Mouse (Mus musculus): ENCODE results near the gene Igdcc4.
"Not testable (repeated sequence)": the region's sequence is repeated elsewhere in the genome, so short reads cannot be mapped to it uniquely, and the experiment has no call there.

Igdcc4 gene

GRCm38 (mm10) chr9:65100991-65101685, at the start of gene Igdcc4:
Igdcc4 (plus strand) TSS chr9:65101486.
- no peak for DNase-seq

DNA sequence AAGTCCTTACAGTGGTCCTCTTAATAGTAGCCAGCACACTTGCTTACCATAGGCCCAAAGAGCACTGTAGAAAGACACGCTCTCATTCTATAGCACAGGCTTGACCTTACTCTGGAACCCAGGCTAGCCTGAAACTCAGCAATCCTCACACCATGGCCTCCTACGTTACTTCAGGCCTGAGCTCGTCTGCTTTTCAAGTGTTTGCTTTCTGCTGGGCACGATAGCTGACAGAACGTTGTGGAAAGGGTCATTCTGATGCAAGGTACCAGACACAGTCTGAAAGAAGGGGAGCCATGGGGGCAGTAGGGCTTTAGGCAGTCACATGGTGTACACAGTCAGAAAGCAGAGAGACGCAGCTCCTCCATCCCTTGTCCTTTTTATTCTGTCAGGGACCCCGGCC, 37.0 kb upstream of the Igdcc4 start:
- no peak for DNase-seq

DNA sequence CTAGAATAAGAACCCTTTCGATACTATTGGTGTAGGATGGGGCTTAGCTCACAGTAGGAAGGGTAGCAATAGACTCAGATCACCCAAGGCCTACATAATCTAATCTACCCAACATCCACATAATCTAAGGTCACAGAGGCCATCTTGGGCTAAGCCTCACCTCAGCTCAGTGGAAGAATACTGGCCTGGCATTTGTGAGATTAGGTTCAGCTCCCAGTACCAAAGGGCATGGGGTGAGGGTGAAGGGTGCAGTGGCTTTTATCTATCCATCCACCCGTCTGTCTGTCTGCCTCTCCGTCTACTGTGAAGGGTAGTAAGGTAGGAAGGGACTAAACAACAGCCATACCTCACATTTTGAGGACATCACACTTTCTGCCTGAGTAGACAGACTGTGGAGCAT, 30.7 kb upstream of the Igdcc4 start:
- DNase-seq: no peak

DNA sequence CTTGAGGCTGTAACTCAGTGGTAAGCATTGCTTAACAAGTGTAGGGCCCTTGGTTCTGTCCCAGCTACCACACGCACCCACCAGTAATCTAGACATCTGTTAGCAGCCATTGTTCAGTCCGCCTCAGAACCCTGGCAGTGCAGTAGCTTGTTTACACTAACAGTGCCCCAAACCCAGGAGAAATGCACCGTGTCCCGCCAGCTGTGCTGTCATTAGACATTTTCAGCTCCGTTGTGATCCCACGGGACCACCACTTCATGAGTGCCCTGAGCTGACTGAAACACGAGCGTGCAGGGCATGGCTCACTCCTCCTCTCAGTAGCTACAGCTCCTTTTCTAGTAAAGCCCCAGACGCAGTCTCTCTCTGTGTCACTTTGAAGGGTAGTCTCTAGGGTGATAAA, 27.7 kb upstream of the Igdcc4 start:
- no peak for DNase-seq

DNA sequence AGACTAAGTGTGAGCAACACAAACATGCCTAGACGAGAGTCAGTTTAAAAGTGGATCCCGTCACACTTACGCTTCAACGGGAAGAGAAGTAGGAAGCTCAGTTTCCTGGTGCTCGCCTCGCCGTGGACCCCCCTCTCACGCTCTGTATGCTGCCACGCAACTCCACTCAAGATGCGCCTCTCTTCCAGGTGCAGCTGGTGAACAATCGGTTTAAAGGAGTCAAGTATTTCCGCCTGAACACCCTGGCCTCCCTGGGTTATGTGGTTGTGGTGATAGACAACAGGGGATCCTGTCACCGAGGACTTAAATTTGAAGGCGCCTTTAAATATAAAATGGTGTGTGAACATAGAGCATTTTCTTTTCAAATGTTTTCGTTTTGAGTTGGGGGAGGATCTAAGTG, 27.0 kb upstream of the Igdcc4 start:
- DNase-seq: peak; percentile 37

DNA sequence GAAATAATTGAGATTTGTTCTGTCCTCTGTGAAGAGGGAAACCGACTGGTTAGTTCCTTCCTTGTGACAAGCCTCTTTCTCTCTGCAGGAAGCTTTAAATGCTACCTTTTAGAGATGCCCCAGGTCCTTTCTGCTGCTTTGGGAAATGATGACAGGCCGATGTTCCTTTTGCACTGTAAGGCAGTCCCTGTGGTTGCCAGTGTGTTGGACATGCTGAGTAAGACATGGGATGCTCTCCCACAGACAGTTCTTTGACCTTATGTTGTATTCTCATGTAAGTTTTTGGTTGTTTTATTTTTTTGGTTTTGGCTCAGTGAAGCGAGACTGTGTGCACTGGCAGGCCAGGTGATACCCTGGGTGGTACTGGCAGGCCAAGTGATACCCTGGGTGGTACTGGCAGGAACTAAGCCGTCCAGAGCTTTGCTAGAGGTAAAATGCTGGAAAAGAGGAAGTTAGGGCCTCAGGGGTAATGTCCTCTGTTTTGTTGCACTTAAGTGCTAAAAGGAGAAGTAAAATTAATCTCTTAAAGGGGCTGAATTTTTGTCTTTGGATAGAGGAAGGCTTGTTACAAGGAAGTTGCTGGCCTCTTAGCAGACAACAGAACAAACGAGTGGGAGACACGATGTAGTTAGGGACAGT, 26.3 kb upstream of the Igdcc4 start:
- no peak for DNase-seq

DNA sequence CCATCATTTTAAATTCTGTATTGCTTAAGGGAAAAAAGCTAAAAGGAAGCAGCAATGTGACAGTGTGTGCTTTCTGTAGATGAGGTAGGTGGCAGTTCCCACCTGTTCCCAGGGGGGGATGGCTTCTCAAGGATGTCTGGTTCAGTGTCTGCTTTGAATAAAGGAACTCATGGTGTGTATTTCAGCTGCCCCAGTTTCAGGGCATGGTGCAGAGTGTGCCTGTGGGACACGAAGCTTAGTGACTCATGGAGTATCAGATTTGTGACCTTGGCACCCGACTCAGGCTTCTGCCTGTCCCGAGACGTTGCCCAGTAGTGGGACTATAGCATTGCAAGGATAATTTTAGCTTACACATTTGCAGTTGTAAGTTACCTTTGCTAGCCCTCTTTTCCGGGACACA, 23.8 kb upstream of the Igdcc4 start:
- no peak for DNase-seq

- DNase-seq: not testable (repeated sequence)
Observed at GRCm38 (mm10) chr9:65080141-65080540, 21.1 kb upstream of the Igdcc4 start.

DNA sequence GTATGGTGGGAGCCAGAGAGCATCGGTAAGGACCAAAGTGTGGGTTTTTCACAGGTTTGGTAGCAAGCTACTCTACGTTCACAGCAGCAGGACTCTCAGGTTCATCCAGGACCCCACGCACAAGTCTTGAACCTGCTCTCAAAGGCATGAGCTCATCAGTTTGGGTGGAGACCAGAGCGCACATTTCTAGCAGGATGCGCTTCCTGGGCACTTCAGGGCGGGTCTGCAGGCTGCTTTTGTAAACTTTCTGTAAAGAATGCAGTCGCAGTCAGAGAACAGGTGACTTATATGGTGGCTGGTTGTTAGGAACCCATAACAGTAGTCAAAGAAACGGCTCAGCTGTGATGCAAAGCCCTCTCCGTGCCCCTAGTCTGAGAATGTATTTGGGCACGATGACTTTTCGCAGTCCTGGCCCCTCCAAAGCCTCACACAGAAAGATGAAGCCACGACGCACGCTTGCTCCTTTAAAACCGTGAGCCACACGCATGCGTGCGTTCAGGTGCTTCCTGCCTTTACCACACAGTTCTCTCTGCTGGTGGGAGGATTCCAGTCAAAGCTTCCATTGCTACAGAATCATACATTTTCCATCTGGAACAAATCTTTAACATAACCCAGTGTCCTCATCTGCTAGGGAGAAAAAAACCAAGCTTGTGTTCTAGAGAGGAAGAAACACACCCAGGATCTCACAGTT, 18.1 kb upstream of the Igdcc4 start:
- no peak for DNase-seq

GRCm38 (mm10) chr9:65084198-65084807, 17.0 kb upstream of the Igdcc4 start:
- DNase-seq: no peak

DNA sequence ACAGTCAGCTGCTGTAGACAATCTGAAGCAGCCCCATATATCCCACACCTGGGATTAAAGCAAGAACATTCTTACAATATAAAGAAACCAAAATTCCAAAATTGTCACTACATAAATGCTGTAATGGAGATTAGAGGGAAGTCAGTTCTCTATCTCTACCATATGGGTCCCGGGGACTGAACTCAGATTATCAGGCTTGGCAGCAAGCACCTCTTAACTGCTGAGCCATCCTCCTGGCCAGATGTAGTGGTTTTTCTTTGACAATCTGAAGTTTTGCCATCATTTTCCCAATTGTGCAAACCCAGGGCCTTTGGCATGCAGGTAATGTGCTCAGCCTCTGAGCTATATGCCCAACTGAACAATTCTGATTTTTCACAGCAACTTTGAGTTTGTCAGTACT, 16.0 kb upstream of the Igdcc4 start:
- DNase-seq: no peak

GRCm38 (mm10) chr9:65086801-65087200, 14.5 kb upstream of the Igdcc4 start:
- DNase-seq: no peak

DNA sequence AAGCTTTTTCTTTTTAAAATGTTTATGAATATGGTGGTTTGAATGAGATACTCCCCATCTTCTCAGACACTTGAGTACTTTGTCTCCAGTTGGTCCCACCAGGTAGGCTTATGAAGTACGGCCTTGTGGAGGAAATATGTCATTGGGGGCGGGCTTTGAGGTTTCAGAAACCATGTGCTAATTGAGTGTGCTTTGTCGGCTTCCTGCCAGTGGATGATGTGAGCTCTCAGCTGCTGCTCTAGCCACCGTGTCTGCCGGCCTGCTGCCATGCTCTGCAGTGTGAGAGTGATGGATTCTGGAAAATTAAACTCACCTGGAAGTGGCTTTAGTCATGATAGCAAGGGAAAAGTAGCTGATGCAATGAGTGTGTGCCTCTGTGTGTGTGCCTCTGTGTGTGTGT, 13.8 kb upstream of the Igdcc4 start:
- peak; percentile 21 for DNase-seq

GRCm38 (mm10) chr9:65094237-65094636, 7.0 kb upstream of the Igdcc4 start:
- no peak for DNase-seq

DNA sequence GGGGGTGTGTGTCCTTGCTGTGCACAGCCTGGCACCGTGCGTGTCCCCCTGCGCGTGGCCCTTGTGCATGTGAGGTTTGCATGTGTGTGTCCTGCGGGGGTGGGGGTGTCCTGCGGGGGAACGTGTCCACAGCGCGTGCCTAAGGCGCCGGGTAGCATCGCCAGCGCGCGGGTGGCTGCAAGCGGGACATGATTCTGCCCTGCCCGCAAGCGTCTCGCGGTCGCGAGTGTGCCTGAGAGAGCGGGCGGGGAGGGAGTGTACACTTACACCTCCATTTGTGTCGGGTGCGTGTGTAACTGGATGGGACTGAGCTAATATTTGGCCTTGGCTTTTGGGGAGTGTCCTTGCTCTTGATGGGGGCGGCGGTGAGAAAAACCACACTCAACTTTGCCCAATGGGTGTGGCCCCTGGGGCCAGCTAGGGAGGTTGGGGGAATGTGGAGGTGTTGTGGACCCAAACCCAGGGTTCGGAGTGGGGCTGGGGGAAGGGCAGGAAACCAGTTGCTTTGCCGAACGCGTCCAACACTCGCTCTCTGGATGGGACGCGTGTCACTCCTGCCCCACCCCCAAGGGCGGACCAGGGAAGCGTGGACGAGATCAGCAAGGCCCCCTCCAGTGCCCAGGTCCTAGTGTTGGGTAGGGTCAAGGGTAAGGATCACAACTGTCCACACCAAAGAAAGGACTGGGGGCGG, 545 bp downstream of the Igdcc4 start:
- no peak for DNase-seq

- DNase-seq: no peak
Observed at GRCm38 (mm10) chr9:65102377-65103172, 1.3 kb downstream of the Igdcc4 start.

- DNase-seq: no peak
Observed at GRCm38 (mm10) chr9:65103173-65103752, 2.0 kb downstream of the Igdcc4 start.

DNA sequence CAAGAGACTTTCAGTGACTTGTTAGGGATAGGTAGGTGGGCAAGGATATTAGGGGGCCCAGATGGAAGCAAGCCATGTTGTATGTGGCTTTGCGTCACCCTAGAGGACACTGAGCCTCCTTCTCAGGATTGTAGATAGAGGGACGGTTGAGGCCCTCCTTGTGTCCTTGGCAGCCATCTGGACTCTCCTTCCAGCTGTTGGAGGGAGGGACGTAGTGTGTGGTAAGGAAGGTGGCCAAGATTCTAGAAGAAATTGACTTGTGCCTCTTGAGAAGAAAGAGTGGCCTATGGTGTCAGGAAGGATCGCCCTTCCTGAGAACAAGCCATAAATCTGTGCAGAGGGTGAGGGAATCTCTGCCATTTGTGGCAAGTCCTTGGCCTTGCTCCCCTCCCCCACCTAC, 5.5 kb downstream of the Igdcc4 start:
- no peak for DNase-seq

DNA sequence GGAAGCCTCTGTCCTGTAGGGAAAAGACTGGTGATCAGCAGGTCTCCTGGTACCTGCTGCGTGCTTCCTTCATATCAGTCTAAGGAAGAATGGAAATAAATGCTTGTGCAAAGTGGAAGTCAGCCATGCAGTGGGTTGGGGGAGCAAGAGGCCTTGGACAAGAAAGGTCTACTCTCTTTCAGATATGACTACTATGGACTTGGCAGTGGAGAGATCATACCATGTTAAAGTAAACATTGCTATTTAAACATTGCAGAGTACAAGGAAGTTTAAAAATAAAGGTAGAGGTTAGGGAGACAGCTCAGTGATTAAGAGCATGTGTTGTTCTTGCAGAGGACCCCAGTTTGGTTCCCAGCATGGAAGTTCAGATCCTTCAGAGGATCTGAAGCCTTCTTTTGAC, 6.6 kb downstream of the Igdcc4 start:
- no peak for DNase-seq

- DNase-seq: no peak
Observed at GRCm38 (mm10) chr9:65109132-65110072, 8.1 kb downstream of the Igdcc4 start.

- DNase-seq: no peak
Observed at GRCm38 (mm10) chr9:65111698-65112097, 10.4 kb downstream of the Igdcc4 start.
